Mouse (Mus musculus) midbrain, embryonic 10.5 days (tissue): ENCODE results near the gene Bend6. TPM values are rescaled to one million over a fixed set of nuclear protein-coding genes. Genes with fewer than 3 reads are reported as not detected.
A peak's percentile ranks its signal among the peaks of the same experiment; 100 is the strongest.
"Not testable (repeated sequence)": the region's sequence is repeated elsewhere in the genome, so short reads cannot be mapped to it uniquely, and the experiment has no call there.

Source experiments
- DNase-seq: peaks from one replicate; pipeline ENCODE4 v3.0.0-alpha.2; 2017; ENCODE audit warnings: low spot score
- H3K27ac ChIP-seq: fragments of 300-500 bp; sonication (generic); replicated peaks from 2 replicates; pipeline ENCODE4 v1.5.1; 2016; ENCODE audit warnings: mild to moderate bottlenecking
- H3K27me3 ChIP-seq: fragments of 300-500 bp; sonication (generic); 2 replicates; pipeline ENCODE4 v1.6.1; 2016; ENCODE audit warnings: low read depth, mild to moderate bottlenecking; ENCODE audit not compliant: poor library complexity, severe bottlenecking
- H3K36me3 ChIP-seq: fragments of 300-500 bp; sonication (generic); 2 replicates; pipeline ENCODE4 v1.6.1; 2016; ENCODE audit warnings: mild to moderate bottlenecking, moderate library complexity
- H3K4me1 ChIP-seq: fragments of 300-500 bp; sonication (generic); 2 replicates; pipeline ENCODE4 v1.6.1; 2016
- H3K4me3 ChIP-seq: fragments of 300-500 bp; sonication (generic); 2 replicates; pipeline ENCODE4 v1.5.1; 2016; ENCODE audit warnings: mild to moderate bottlenecking, moderate library complexity
- H3K9me3 ChIP-seq: fragments of 300-500 bp; sonication (generic); replicated peaks from 2 replicates; pipeline ENCODE4 v1.6.1; 2016; ENCODE audit warnings: mild to moderate bottlenecking
- WGBS: fragments of 180-500 bp; shearing (Covaris S2); methylation state at CpG from one replicate; pipeline ENCODE4 v1.1.7; 2016; 5-methylcytosine and 5-hydroxymethylcytosine counted together
- polyA plus RNA-seq: library from polyadenylated mRNA; unstranded; fragments of >200 nt; fragmentation: Nextera tagmentation; extraction: Ambion mirVana; gene quantifications from 2 replicates; pipeline ENCODE4 v1.2.1, GENCODE M21; 2016

The Bend6 gene
- polyA plus RNA-seq, 1 experiment from 2014 or later, result 1.7 TPM

DNA sequence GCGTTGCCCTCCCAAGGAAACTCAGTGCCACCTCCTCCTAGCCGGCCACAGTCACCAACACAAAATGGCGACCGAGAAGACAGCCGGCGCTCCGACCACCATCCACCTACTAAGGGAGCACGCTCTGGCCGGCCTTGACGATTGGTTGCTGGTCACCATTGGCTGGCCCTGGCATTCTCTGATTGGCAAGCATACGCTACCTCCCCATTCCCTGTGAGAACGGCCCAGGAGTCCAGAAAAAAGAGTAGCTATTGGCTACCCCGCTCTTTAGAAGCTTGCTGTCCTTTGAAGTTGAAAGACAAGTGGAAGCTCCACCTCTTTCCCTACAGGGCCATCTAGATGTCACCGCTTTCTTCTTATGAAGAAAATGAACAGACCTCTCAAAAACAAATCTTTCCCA is 68.7 kb downstream of the Bend6 start:
- 95% methylated on average over 14 of the region's 14 CpGs for WGBS
- not testable (repeated sequence) for H3K4me3 ChIP-seq, H3K27ac ChIP-seq, H3K4me1 ChIP-seq, DNase-seq, H3K9me3 ChIP-seq, H3K27me3 ChIP-seq, H3K36me3 ChIP-seq

GRCm38 (mm10) chr1:33830586-33830985 is 77.0 kb downstream of the Bend6 start:
- H3K4me1 ChIP-seq, result no peaks in the 10 kb centered on the region
- no peak overlapping the region for H3K4me3 ChIP-seq
- H3K36me3 ChIP-seq, result no peaks in the 10 kb centered on the region
- no peaks in the 10 kb centered on the region for H3K27me3 ChIP-seq
- H3K27ac ChIP-seq, result no peak overlapping the region
- DNase-seq, result no peak
- 70% methylated on average over 4 of the region's 4 CpGs for WGBS
- H3K9me3 ChIP-seq, result no peaks in the 10 kb centered on the region

GRCm38 (mm10) chr1:33817931-33818330 is 89.7 kb downstream of the Bend6 start:
- Histone ChIP-seq H3K4me1 (peaks cover 12% of the 10 kb centered on the region), H3K27me3 (no peaks in the 10 kb centered on the region), H3K4me3 (no peak overlapping the region), H3K27ac (no peak overlapping the region), H3K36me3 (peaks cover 5% of the 10 kb centered on the region), H3K9me3 (no peaks in the 10 kb centered on the region)
- DNase-seq, result no peak
- WGBS, result 79% methylated on average over 2 of the region's 2 CpGs

GRCm38 (mm10) chr1:33813868-33814794 is 93.5 kb downstream of the Bend6 start, which contains the start of gene Zfp451:
Zfp451 (minus strand) TSS chr1:33814595.
- peak within 1 kb of the TSS; percentile 98 for H3K4me3 ChIP-seq
- under 1% methylated on average over 83 of the region's 85 CpGs for WGBS
- peaks cover 43% of the 10 kb centered on the region for H3K36me3 ChIP-seq

GRCm38 (mm10) chr1:33813495-33813867 is 94.1 kb downstream of the Bend6 start:
- Histone ChIP-seq H3K27me3 (no peaks in the 10 kb centered on the region), H3K9me3 (no peaks in the 10 kb centered on the region), H3K4me3 (peak overlapping the region; percentile 98), H3K36me3 (peaks cover 49% of the 10 kb centered on the region), H3K4me1 (peaks cover 17% of the 10 kb centered on the region), H3K27ac (peak overlapping the region; percentile 99)
- no peak for DNase-seq
- WGBS, result 14% methylated on average over 11 of the region's 11 CpGs

More at GRCm38 (mm10) chr1:33813868-33814794, 93.5 kb downstream of the Bend6 start, which contains the start of gene Zfp451:
- Histone ChIP-seq H3K27ac (peak within 1 kb of the TSS; percentile 99), H3K9me3 (no peaks in the 10 kb centered on the region), H3K4me1 (peaks cover 17% of the 10 kb centered on the region), H3K27me3 (no peaks in the 10 kb centered on the region)
- DNase-seq, result peak; percentile 93

DNA sequence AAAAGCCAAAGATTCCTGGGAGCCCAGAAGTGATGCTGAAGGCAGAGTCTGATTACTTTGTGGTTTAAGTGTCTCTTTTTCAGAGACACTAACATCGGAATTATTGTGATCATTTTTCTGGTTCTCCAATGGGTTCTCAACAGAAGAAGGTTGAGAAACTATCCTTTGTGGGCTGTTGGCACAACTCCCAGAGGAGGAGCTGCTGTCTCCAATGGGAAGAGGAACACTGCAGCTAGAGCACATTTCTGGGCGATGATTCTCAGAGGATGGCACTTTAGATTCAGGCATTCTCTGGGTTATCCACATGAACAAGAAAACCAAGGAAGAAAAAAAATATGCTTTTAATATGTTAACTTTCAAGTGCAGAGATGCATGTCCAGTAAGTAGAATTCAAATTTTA is 104.3 kb downstream of the Bend6 start:
- Histone ChIP-seq H3K27me3 (no peaks in the 10 kb centered on the region), H3K4me1 (no peaks in the 10 kb centered on the region), H3K36me3 (peaks cover 100% of the 10 kb centered on the region), H3K9me3 (no peaks in the 10 kb centered on the region), H3K4me3 (no peak overlapping the region), H3K27ac (no peak overlapping the region)
- WGBS, result 100% methylated on average over 2 of the region's 2 CpGs
- no peak for DNase-seq

Other genes starting within 250 kb of the Bend6 start
- 57.6 and 59.1 TPM in 2 replicates for gene Prim2, start 238.0 kb downstream of the Bend6 start, polyA plus RNA-seq
- gene Rab23, start 187.9 kb downstream of the Bend6 start, polyA plus RNA-seq, result 30.9 and 33.2 TPM in 2 replicates
- gene Bag2, start 150.0 kb downstream of the Bend6 start, polyA plus RNA-seq, result 39.0 and 52.2 TPM in 2 replicates
- gene Zfp451, start 93.2 kb downstream of the Bend6 start, polyA plus RNA-seq, result 29.6 and 38.1 TPM in 2 replicates
- 18.8 and 25.8 TPM in 2 replicates for gene Dst, start 409 bp upstream of the Bend6 start, polyA plus RNA-seq